Mouse (Mus musculus) liver, embryonic 14.5 days (tissue): ENCODE data around the gene Tmem253. TPM values are rescaled to one million over a fixed set of nuclear protein-coding genes. Genes with fewer than 3 reads are reported as not detected.

Experiments
- ATAC-seq: fragments of 200-750 bp; cut with Nextera tagmentation; 2 replicates; pipeline ENCODE4 v1.8.0; 2017; ENCODE audit warnings: moderate number of reproducible peaks, mild to moderate bottlenecking, moderate library complexity; ENCODE audit not compliant: insufficient read depth
- DNase-seq, 3 experiments: peaks; one replicate each; pipeline ENCODE4 v3.0.0-alpha.2; 2012 to 2013; ENCODE audit warnings: low read depth in 3 of 3, low spot score in 3 of 3
- H3K27ac ChIP-seq: fragments of 300-500 bp; sonication (generic); 2 replicates; pipeline ENCODE4 v1.5.1; 2014; ENCODE audit warnings: moderate library complexity, mild to moderate bottlenecking, control low read depth, inconsistent platforms
- H3K27me3 ChIP-seq: fragments of 300-500 bp; sonication (generic); 2 replicates; pipeline ENCODE4 v1.6.1; 2014; ENCODE audit warnings: mild to moderate bottlenecking, low read length, moderate library complexity; ENCODE audit not compliant: control insufficient read depth, insufficient read depth
- H3K36me3 ChIP-seq: fragments of 300-500 bp; sonication (generic); replicated peaks from 2 replicates; pipeline ENCODE4 v1.6.1; 2014; ENCODE audit warnings: low read depth; ENCODE audit not compliant: control insufficient read depth, insufficient read depth
- H3K4me1 ChIP-seq, 2 experiments: fragments of 200-500 bp in 1 of 2; fragments of 300-500 bp in 1 of 2; sonication (generic) in 1 of 2; replicated peaks; 2 replicates each; pipeline ENCODE4 v1.6.1; 2012 to 2014; ENCODE audit warnings: antibody characterized with exemption in 1 of 2, inconsistent platforms in 1 of 2, low read length in 1 of 2; ENCODE audit not compliant: control insufficient read depth in 2 of 2, insufficient read depth in 2 of 2
- H3K4me2 ChIP-seq: fragments of 300-500 bp; sonication (generic); 2 replicates; pipeline ENCODE4 v1.6.1; 2014; ENCODE audit warnings: low read depth, mild to moderate bottlenecking, control low read depth, moderate library complexity
- H3K4me3 ChIP-seq, 2 experiments: fragments of 200-500 bp in 1 of 2; fragments of 300-500 bp in 1 of 2; sonication (generic) in 1 of 2; 2 replicates each; pipeline ENCODE4 v1.5.1; 2012 to 2014; ENCODE audit warnings: low read depth in 2 of 2, low read length in 2 of 2, mild to moderate bottlenecking in 2 of 2, control low read depth in 1 of 2, inconsistent platforms in 1 of 2, moderate library complexity in 1 of 2; ENCODE audit not compliant: insufficient read depth in 1 of 2
- H3K9ac ChIP-seq: fragments of 300-500 bp; sonication (generic); replicated peaks from 2 replicates; pipeline ENCODE4 v1.6.1; 2014; ENCODE audit warnings: mild to moderate bottlenecking, control low read depth, moderate library complexity
- H3K9me3 ChIP-seq: fragments of 300-500 bp; sonication (generic); 2 replicates; pipeline ENCODE4 v1.6.1; 2016; ENCODE audit warnings: low read length, mixed read lengths; ENCODE audit not compliant: control insufficient read depth
- CTCF ChIP-seq: IDR thresholded peaks from 2 replicates; pipeline ENCODE4 v1.5.1; 2016; ENCODE audit warnings: antibody characterized with exemption, low read depth, control low read depth
- EP300 ChIP-seq: IDR thresholded peaks from 2 replicates; pipeline ENCODE4 v1.6.1; 2016; ENCODE audit warnings: antibody characterized with exemption, low read depth
- WGBS: fragments of 180-500 bp; shearing (Covaris S2); extraction: QIAGEN DNeasy Blood & Tissue Kit; methylation state at CpG from one replicate; pipeline ENCODE4 v1.1.7; 2014; ENCODE audit not compliant: insufficient replicate concordance; 5-methylcytosine and 5-hydroxymethylcytosine counted together
- polyA plus RNA-seq, 2 experiments: library from polyadenylated mRNA; depleted of rRNA in 1 of 2; stranded (reverse) in 1 of 2; unstranded in 1 of 2; fragments of >200 nt; fragmentation: Nextera tagmentation in 1 of 2; extraction: Ambion mirVana in 1 of 2; gene quantifications; 2 replicates each; pipeline versions ENCODE4 v1.2.1 to v1.2.3; 2012 to 2014

The Tmem253 gene
- polyA plus RNA-seq, 2 experiments: 0.08 to 0.24 TPM

- Histone ChIP-seq H3K4me2 (peak overlapping the region; percentile 83), H3K27me3 (no peaks in the 10 kb centered on the region), H3K36me3 (no peaks in the 10 kb centered on the region), H3K9ac (peak overlapping the region; percentile 89), H3K4me1 (peaks cover 57 to 61% of the 10 kb centered on the region in 2 experiments), H3K4me3 (peak overlapping the region in 1 of 2 experiments; percentile 85; a peak in 2 of 4 replicates), H3K9me3 (no peaks in the 10 kb centered on the region), H3K27ac (peak overlapping the region; percentile 93)
- ATAC-seq (no peak), DNase-seq (no peak)
- 57% methylated on average over 4 of the region's 4 CpGs for WGBS
- TF ChIP-seq CTCF (no peak), EP300 (no peak)
These were observed 5.7 kb downstream of the Tmem253 start for GRCm38 (mm10) chr14:52021138-52021529.

- Histone ChIP-seq H3K36me3 (no peaks in the 10 kb centered on the region), H3K4me1 (peaks cover 54 to 58% of the 10 kb centered on the region in 2 experiments), H3K27me3 (no peaks in the 10 kb centered on the region), H3K9ac (peak overlapping the region; percentile 34), H3K4me3 (no peak overlapping the region), H3K4me2 (peak overlapping the region; percentile 83), H3K9me3 (no peaks in the 10 kb centered on the region), H3K27ac (peak overlapping the region; percentile 93)
- peak; percentile 65 to 72 (median 65) for DNase-seq
- ATAC-seq: peak; percentile 1
- peak; percentile 76 for TF ChIP-seq EP300
- TF ChIP-seq CTCF: no peak
- 46% methylated on average over 8 of the region's 8 CpGs for WGBS
These were observed 6.2 kb downstream of the Tmem253 start for GRCm38 (mm10) chr14:52021568-52022212.

- peak overlapping the region; percentile 83 for H3K4me2 ChIP-seq
- WGBS: 53% methylated on average over 3 of the region's 3 CpGs
- ATAC-seq: no peak
- peaks cover 52 to 58% of the 10 kb centered on the region in 2 experiments for H3K4me1 ChIP-seq
- H3K4me3 ChIP-seq: peak overlapping the region in 1 of 2 experiments; percentile 40; a peak in 1 of 4 replicates
- H3K9ac ChIP-seq: peak overlapping the region; percentile 59
- no peaks in the 10 kb centered on the region for H3K27me3 ChIP-seq
- DNase-seq: no peak
- TF ChIP-seq EP300 (no peak), CTCF (no peak)
- no peaks in the 10 kb centered on the region for H3K9me3 ChIP-seq
- peak overlapping the region; percentile 93 for H3K27ac ChIP-seq
- H3K36me3 ChIP-seq: no peaks in the 10 kb centered on the region
These were observed 6.8 kb downstream of the Tmem253 start for GRCm38 (mm10) chr14:52022244-52022708.

GRCm38 (mm10) chr14:52022709-52023459 is 7.4 kb downstream of the Tmem253 start:
- DNase-seq (peak; percentile 71 to 81 (median 73)), ATAC-seq (peak; percentile 15; the same call in 1 of the 2 replicates)
- H3K27ac ChIP-seq: peak overlapping the region; percentile 93
- H3K36me3 ChIP-seq: no peaks in the 10 kb centered on the region
- H3K9me3 ChIP-seq: no peaks in the 10 kb centered on the region
- H3K4me1 ChIP-seq: peaks cover 49 to 55% of the 10 kb centered on the region in 2 experiments
- TF ChIP-seq CTCF (peak; percentile 82), EP300 (no peak)
- H3K4me3 ChIP-seq: peak overlapping the region; percentile 40 to 51
- no peaks in the 10 kb centered on the region for H3K27me3 ChIP-seq
- H3K9ac ChIP-seq: peak overlapping the region; percentile 59
- peak overlapping the region; percentile 83 for H3K4me2 ChIP-seq
- WGBS: 6% methylated on average over 23 of the region's 23 CpGs

GRCm38 (mm10) chr14:52024133-52024532 is 8.7 kb downstream of the Tmem253 start:
- H3K4me2 ChIP-seq: peak overlapping the region; percentile 83
- ATAC-seq (no peak), DNase-seq (peak in 2 of 3 experiments; percentile 53 to 67)
- no peaks in the 10 kb centered on the region for H3K36me3 ChIP-seq
- H3K9me3 ChIP-seq: no peaks in the 10 kb centered on the region
- H3K27me3 ChIP-seq: no peaks in the 10 kb centered on the region
- no peak; the same call in 1 of the 2 replicates for TF ChIP-seq EP300
- no peak for TF ChIP-seq CTCF
- H3K4me3 ChIP-seq: no peak overlapping the region; a peak in 1 of 4 replicates
- peaks cover 43 to 45% of the 10 kb centered on the region in 2 experiments for H3K4me1 ChIP-seq
- 27% methylated on average over 2 of the region's 2 CpGs for WGBS
- H3K9ac ChIP-seq: peak overlapping the region; percentile 59
- peak overlapping the region; percentile 93 for H3K27ac ChIP-seq
